Mouse (Mus musculus) cortical plate, adult 2 months (tissue): ENCODE data around the gene Kcnh6.

Experiments used
- CTCF ChIP-seq: fragments of 200-500 bp; IDR thresholded peaks from 2 replicates; pipeline ENCODE4 v1.5.1; 2011; ENCODE audit warnings: mild to moderate bottlenecking, control low read depth, low read length; ENCODE audit not compliant: insufficient read depth; ENCODE audit errors: extremely low read depth
- POLR2A ChIP-seq: fragments of 200-500 bp; IDR thresholded peaks from 2 replicates; pipeline ENCODE4 v1.6.1; 2011; ENCODE audit warnings: mild to moderate bottlenecking, low read length, control low read depth; ENCODE audit not compliant: insufficient read depth; ENCODE audit errors: extremely low read depth

- TF ChIP-seq CTCF (no peak), POLR2A (no peak)
These were observed 4.8 kb downstream of the Kcnh6 start for GRCm38 (mm10) chr11:106012711-106013110.
